Mouse (Mus musculus): Measurements from ENCODE around the gene Opn1mw.

DNA sequence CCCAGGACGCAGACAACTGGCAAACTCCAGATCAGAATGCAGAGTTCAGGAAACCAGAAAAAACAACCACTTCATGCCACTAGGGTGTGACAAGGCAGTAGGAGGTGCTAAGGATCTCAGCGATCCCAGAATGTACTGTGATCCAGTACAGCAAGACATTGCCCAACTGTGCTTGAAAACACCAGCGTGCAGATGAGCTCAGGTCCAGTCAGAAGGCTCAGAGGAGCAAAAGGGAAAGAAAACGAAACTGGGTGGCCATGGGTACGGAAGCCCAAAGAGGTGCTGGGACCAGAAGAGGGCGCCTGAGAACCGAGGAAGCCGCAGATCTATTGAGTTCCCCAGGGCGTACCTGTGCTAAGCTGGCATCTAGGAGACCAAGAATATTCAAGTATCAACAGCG, 11.8 kb upstream of the Opn1mw start:
- TF ChIP-seq GATA1 (IDR thresholded peaks at IDR 0.05; ENCODE audit: low read length) (no peak), TAL1 (IDR thresholded peaks at IDR 0.05; ENCODE audit: low read length) (no peak)
